In the genomic region with DNA sequence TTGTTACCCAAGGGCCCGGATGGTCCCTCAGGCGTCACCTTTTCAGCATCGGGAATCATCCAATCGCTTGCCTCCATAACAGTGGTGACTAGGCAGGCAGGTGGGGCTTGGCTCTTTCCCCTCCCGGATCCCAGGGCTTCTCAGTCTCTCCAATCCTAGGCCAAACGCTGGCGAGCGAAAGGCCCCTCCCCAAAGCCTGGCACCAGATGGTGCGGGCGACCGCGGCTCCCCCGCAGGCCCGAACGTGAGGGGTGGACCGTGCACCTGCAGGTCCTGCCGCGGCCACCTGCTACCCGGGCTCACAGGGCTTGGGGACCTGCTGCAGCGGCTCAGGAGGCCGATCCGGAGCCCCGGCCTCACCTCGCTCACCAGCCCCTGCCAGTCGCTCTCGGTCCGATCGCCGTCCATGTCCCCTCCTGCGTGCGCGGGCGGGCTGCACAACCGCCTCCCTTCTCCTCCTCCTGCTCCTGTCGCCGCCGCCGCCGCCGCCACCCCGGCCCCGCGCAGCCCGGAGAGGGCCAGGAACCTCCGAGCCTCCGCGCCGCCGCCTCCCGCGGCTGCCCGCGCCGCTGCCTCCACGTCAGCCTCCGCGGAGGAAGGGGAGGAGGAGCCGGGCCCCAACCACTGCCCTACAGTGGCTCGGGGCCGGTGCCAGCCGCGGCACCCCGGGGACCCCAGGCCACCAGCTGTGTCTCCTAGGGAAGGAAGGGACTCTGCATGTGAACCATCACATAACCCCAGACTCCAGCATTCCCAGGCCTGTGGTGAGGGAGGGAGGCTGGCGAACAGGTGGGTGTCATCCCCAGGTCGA, we compare ENCODE assay signal across 8 mouse cellular contexts. TPM values are rescaled to one million over a fixed set of nuclear protein-coding genes. Genes with fewer than 3 reads are reported as not detected.
DNase-seq lines count a peak whose midpoint lies in the region; ATAC-seq and TF ChIP-seq lines count a peak whose summit lies in the region.

A gene (minus strand): TSS at position 531 of the 811 bp plus-strand sequence.

- TF ChIP-seq POLR2A in bone marrow macrophage, adult 2 months (IDR thresholded peaks at IDR 0.05; ENCODE audit: borderline replicate concordance, low read depth, low read length) = no peak

- peak within 1 kb of the TSS; percentile 93 for H3K4me2 ChIP-seq in embryonic facial prominence, embryonic 12.5 days (replicated peaks)

- H3K9me3 ChIP-seq in embryonic facial prominence, embryonic 12.5 days = no peaks in the 10 kb centered on the region

- no peak for TF ChIP-seq CTCF in bone marrow macrophage, adult 2 months (IDR thresholded peaks at IDR 0.05; ENCODE audit: low read depth, low read length)

- no peak within 1 kb of the TSS for H3K27ac ChIP-seq in bone marrow macrophage, adult 2 months (ENCODE audit: insufficient read depth, low read depth, low read length)
- no peak within 1 kb of the TSS; the same call in 1 of the 2 replicates for H3K27ac ChIP-seq in embryonic facial prominence, embryonic 12.5 days

- peak within 1 kb of the TSS; percentile 20 for H3K4me3 ChIP-seq in bone marrow macrophage, adult 2 months (ENCODE audit: insufficient read depth, low read length)
- H3K4me3 ChIP-seq in embryonic facial prominence, embryonic 12.5 days = peak within 1 kb of the TSS; percentile 58

- no peaks in the 10 kb centered on the region for H3K4me1 ChIP-seq in bone marrow macrophage, adult 2 months (ENCODE audit: control insufficient read depth, insufficient read depth, low read length)
- no peaks in the 10 kb centered on the region for H3K4me1 ChIP-seq in embryonic facial prominence, embryonic 12.5 days

- intact Hi-C loops in left cerebral cortex, postnatal 25 days (cut with DNase I) = loop anchor here (2.0 to 5.0 kb wide), 3 partner anchors 80 to 359 kb away; no protein-coding TSS in a partner anchor

- peak; percentile 90 for ATAC-seq in embryonic facial prominence, embryonic 12.5 days (ENCODE audit: insufficient number of reproducible peaks, insufficient read depth, low FRiP score, low TSS enrichment)
- ATAC-seq in megakaryocyte progenitor cell, adult 5-6 weeks (replicated peaks; ENCODE audit: poor library complexity) = peak; percentile 62

- peak within 1 kb of the TSS; percentile 61 for H3K9ac ChIP-seq in embryonic facial prominence, embryonic 12.5 days

- peaks cover 16% of the 10 kb centered on the region for H3K27me3 ChIP-seq in embryonic facial prominence, embryonic 12.5 days

- no peaks in the 10 kb centered on the region for H3K36me3 ChIP-seq in embryonic facial prominence, embryonic 12.5 days

- WGBS in embryonic facial prominence, embryonic 12.5 days = under 1% methylated on average over 60 of the region's 65 CpGs

- peak; percentile 63 to 66 for DNase-seq in heart, adult 18-20 months
- peak; percentile 71 for DNase-seq in kidney, adult 18-20 months
- peak; percentile 83 to 94 for DNase-seq in left cerebral cortex, postnatal 25 days (ENCODE audit: low spot score in 2 of 2)
- DNase-seq in right cerebral cortex, postnatal 4 days = peak; percentile 74
- DNase-seq in adipocyte (ENCODE audit: low spot score) = no peak

RNA-seq across cellular contexts. Expression of the gene that starts here (rescaled TPM):
- not detected in 2 replicates for polyA plus RNA-seq in bone marrow macrophage, adult 2 months (2012; ENCODE audit: insufficient read depth, insufficient read length, missing spikeins)
- 2.7 and 2.9 TPM in 2 replicates for polyA plus RNA-seq in embryonic facial prominence, embryonic 12.5 days (2016; fragmentation: Nextera tagmentation; extraction: Ambion mirVana)
- 1 to 10 TPM; 7.6 TPM for total RNA-seq in heart, adult 18-20 months (2021)
- total RNA-seq in left cerebral cortex, postnatal 25 days (2021) = 10 to 100 TPM; 51.4 to 58.7 TPM
- total RNA-seq in megakaryocyte progenitor cell, adult 5-6 weeks (2015) = 1.9 and 2.9 TPM in 2 replicates
- 3.1 and 3.7 TPM in 2 replicates for total RNA-seq in megakaryocyte progenitor cell, adult 5-6 weeks (2017)

Comparison
In these comparisons a context has a peak if more than half of its experiments do, and no peak if none do; other contexts are left out.
1. RNA of the gene that starts here (total RNA-seq): 51.4 to 58.7 TPM in left cerebral cortex, postnatal 25 days; 7.6 TPM in heart, adult 18-20 months and 1.9 to 3.7 TPM in megakaryocyte progenitor cell, adult 5-6 weeks; every median in the first group is over 4 times any median in the second.